Mouse (Mus musculus) right cerebral cortex, postnatal 10 days (tissue): ENCODE measurements around the gene Abca1.

ENCODE experiments used
- DNase-seq, 2 experiments: peaks; one replicate each; pipeline ENCODE4 v3.0.0; 2021; ENCODE audit warnings: low spot score in 2 of 2

The Abca1 gene

GRCm38 (mm10) chr4:53121516-53122227 lies 38.0 kb downstream of the Abca1 start:
- peak; percentile 71 to 73 for DNase-seq

GRCm38 (mm10) chr4:53121084-53121483 lies 38.6 kb downstream of the Abca1 start:
- no peak for DNase-seq

- DNase-seq, result no peak
These were observed 39.5 kb downstream of the Abca1 start for GRCm38 (mm10) chr4:53120038-53120685.

DNA sequence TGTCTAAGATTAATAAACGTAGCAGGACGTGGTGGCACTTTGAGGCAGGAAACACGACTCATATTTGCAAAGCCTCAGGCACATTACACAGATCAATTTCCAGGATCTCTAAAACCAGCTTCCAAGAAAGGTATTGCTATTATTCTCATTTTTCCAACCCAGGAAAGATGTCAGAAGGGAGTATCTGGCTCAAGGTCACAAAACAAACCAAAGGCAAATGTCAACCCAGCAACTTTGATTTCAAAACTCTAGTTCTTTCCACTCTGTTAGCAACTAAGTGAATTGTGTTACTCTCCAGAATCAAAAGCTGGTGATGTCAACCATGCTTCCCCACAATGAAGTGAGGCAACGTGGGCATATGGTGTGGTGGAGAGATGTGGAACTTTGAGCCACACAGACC lies 41.1 kb downstream of the Abca1 start:
- no peak for DNase-seq

DNA sequence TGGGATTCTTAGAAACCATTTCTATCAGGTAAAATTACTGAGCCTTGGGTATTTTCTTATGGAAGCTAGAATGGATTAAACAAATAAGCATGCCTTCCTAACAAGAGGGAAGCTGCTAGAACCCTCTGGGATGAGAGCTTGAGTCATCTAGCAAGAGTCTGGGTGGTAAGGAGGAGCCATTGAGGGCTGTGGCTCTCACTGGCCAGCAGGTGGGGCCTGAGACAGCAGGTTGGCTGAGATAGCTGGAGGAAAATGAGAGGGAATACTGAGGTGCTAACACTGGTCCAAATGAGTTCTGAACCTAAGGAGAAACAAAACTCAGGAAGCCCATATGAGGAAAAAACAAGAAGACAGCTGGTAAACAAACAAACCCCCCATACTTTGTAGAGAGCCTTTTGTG lies 42.1 kb downstream of the Abca1 start:
- DNase-seq, result no peak

- DNase-seq, result no peak
These were observed 42.6 kb downstream of the Abca1 start for GRCm38 (mm10) chr4:53117076-53117475.

DNA sequence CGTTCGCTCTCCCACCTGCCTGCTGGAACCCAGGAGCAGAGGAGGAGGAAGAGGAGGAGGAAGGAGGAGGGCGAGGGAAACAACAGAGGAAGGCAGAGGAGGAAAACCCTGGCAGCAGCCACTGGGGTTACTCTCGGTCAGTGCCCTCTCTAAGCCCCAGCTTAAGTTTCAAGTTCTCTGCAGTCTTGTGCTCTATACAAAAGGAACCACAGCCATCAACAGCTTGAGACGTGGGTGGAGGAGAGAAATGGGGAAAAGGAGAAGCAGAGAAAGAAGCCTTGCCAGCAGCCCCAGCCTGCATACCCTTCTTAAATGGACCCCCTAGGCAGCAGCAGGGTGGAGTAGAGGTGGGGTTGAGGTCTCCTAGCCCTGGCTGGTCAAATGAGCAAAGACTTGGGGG lies 43.8 kb downstream of the Abca1 start:
- DNase-seq, result peak; percentile 46 to 57

- DNase-seq, result no peak
These were observed 44.3 kb downstream of the Abca1 start for GRCm38 (mm10) chr4:53115410-53115809.

DNA sequence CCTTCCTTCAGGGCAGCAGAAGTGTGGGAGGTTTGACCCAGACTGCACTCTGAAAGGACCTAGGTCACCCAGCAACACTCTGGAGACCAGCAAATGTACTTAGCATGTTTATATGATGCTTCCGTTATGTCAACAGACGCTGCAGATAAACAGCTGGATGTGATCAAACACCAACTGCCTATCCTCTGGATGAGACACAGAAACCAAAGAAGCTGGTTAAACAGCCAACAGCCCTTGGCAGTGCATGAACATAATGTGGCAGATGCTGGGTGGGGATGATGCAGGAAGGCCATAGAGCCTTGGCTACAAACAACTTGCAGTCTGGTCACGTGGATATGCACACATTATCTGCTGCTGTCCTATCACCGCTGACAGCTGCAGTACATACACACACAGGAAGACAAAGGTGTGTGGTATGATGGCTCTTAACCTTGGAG lies 47.8 kb downstream of the Abca1 start:
- DNase-seq, result no peak

- peak in 1 of 2 experiments; percentile 19 for DNase-seq
These were observed 49.3 kb downstream of the Abca1 start for GRCm38 (mm10) chr4:53110356-53110755.

- DNase-seq, result peak in 1 of 2 experiments; percentile 20
These were observed 50.2 kb downstream of the Abca1 start for GRCm38 (mm10) chr4:53109381-53109928.

DNA sequence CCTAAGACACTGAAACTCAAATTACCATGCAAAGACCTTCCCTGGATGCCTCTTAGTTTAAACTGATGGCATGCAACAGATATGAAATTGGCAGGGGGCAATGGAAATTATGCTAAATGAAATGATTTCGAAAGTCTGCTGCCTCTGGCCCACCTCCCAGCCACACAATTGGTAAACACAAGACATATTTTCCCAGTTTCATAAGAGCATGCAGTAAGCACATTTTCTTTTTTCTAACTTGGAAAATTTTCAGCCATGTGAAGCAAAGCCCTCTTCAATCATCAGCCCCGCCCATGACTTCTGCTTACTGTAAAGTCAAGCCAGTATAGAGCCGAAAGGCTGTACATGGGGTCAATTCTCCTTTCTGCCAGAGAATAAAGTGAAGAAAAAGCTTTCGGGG lies 51.5 kb downstream of the Abca1 start:
- peak in 1 of 2 experiments; percentile 16 for DNase-seq

DNA sequence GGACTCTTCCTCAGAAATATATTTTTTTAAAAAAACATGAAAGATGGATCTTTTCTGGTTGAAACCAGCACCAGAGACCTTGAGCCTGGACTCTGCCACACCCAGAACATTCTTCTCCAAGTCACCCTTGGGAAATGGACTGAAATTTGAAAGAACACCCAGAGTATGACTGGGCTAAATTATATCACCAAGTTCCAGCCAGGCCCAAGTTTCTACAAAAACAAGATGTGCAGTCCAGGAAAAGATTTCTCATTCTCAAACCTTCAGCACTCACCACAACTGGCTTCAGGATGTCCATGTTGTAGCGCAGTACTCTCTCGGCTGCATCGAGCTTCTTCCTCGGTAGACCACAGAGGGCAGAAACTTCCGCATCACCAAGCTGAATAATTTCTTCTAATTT lies 53.0 kb downstream of the Abca1 start:
- DNase-seq, result no peak

DNA sequence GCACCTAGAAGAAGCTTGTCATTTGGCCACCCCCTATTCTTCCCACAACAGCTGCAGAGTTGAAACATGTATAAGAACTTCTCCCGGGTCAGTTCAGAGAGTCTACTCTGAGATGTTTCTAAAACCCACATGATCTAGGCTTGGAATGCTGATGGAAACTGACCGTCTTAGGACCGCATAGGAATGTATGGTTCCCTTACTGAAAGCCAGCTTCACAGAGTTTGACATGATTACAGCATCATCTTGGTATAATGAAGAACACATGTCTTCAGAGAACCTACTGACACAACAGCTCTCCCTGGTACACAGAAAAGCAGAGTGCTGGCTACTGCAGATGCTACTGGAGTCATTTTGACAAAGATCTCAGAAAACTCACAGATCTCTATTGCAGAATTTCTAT lies 53.6 kb downstream of the Abca1 start:
- no peak for DNase-seq

GRCm38 (mm10) chr4:53104634-53105033 lies 55.1 kb downstream of the Abca1 start:
- peak in 1 of 2 experiments; percentile 41 for DNase-seq

DNA sequence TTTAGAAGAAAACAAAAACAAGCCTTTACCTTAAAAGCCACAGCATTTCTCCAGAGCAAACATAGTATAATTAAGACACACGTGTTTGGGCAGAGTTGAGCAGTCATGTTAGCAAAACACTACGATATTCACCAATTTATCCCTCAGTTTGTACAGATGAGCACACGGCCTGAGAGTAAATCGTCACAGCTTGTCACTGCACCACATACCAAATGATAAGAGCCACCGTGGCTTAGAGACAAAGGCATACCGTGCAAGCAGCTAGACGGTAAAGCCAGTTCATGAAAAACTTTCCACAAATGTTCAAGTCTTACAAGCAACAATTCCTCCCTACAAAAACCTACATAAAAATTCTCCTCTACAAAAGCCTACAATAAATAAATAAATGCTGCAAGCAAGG lies 57.2 kb downstream of the Abca1 start:
- no peak for DNase-seq

- DNase-seq, result no peak
These were observed 58.4 kb downstream of the Abca1 start for GRCm38 (mm10) chr4:53101306-53101705.

DNA sequence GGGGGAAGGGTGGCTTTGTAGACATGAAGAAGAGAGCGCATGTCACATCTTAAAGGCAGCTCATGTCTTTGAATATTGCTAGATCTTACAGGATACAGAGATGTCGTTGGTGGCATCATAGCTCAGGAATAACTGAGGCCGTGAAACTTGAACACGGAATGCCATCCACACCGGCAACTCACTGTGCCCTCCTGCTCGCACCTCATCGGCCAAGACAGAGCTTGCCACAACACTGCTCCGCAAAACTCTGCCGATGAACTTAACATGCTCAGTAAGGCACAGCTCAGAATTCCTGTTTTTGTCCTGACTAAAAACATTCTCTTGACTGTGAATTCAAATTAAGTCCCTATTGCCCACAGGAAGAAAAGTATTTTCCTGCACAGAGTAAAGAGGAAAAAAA lies 59.2 kb downstream of the Abca1 start:
- DNase-seq, result no peak

DNA sequence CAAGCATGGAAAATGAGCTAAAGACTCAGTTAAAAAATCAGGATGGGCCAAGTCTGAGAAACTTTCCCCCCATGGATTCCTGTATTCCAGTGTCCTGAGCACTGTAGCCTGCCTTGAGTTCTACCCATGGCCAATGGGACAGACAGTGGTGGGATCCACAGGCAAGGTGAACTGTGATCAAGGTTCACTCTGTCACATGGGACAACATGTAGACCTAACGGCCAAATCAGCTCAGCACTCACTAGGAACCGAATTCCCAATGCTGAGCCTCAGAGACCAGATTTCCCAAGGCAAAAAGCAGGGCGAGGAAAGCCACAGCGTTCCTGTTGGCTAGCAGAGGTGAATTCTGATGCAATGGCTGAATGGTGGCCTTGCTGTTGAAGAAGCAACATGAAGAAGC lies 64.8 kb downstream of the Abca1 start:
- DNase-seq, result no peak

DNA sequence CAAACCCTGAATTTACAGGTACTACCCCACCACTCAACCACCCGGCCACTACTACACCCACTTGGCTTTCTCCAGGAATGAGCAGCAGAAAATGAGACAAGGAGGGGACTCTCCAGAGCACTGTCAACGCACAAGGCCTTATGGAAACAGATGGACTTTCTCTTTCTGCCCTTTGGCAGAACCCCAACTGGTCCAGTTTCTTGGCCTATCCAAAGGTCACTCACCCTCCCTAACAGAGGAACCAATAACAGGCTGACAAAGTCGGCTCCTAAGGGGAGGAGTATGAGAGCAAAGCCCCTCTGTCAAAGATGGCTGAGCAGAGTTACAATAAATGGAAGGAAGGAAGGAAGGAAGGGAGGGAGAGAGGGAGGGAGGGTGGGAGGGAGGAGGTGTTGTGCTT lies 65.4 kb downstream of the Abca1 start:
- no peak for DNase-seq

- DNase-seq, result no peak
These were observed 66.1 kb downstream of the Abca1 start for GRCm38 (mm10) chr4:53093615-53094014.

- DNase-seq, result no peak
These were observed 70.1 kb downstream of the Abca1 start for GRCm38 (mm10) chr4:53089641-53090040.

DNA sequence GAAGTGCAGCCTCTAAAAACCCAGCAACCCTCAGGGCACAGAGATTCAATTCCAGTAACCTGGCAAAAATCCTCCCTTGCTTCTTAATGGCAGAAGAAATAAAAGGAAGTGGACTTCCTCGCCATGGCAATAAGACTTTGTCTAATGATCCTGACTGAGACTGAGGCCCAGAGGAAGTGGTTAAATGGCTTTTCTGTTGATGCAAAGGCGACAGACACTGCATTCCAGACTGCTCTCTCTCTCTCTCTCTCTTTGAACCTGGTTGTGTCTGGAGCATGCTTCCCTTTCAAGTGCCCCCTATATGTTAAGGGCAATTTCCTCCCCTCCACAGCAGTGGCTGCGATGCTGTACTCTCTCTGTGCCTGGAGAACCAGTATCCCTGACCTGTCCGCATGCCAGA lies 70.7 kb downstream of the Abca1 start:
- DNase-seq, result no peak
